Mouse (Mus musculus) forebrain, embryonic 16.5 days (tissue): ENCODE results near the gene Slc29a1. TPM values are rescaled to one million over a fixed set of nuclear protein-coding genes. Genes with fewer than 3 reads are reported as not detected.
"Not testable (repeated sequence)": the region's sequence is repeated elsewhere in the genome, so short reads cannot be mapped to it uniquely, and the experiment has no call there.

Source experiments
- ATAC-seq: fragments of 200-750 bp; cut with Nextera tagmentation; 2 replicates; pipeline ENCODE4 v1.8.0; 2017; ENCODE audit warnings: mild to moderate bottlenecking, moderate library complexity
- H3K27ac ChIP-seq: fragments of 300-500 bp; sonication (generic); 2 replicates; pipeline ENCODE4 v1.5.1; 2014; ENCODE audit warnings: low read length, control low read depth
- H3K27me3 ChIP-seq: fragments of 300-500 bp; sonication (generic); replicated peaks from 2 replicates; pipeline ENCODE4 v1.6.1; 2014; ENCODE audit warnings: low read length; ENCODE audit not compliant: control insufficient read depth, insufficient read depth
- H3K36me3 ChIP-seq: fragments of 300-500 bp; sonication (generic); 2 replicates; pipeline ENCODE4 v1.6.1; 2014; ENCODE audit not compliant: control insufficient read depth, insufficient read depth
- H3K4me1 ChIP-seq: fragments of 300-500 bp; sonication (generic); replicated peaks from 2 replicates; pipeline ENCODE4 v1.6.1; 2014; ENCODE audit warnings: low read length; ENCODE audit not compliant: control insufficient read depth, insufficient read depth
- H3K4me2 ChIP-seq: fragments of 300-500 bp; sonication (generic); 2 replicates; pipeline ENCODE4 v1.6.1; 2014; ENCODE audit warnings: mild to moderate bottlenecking, low read length, control low read depth
- H3K4me3 ChIP-seq: fragments of 300-500 bp; sonication (generic); replicated peaks from 2 replicates; pipeline ENCODE4 v1.5.1; 2014; ENCODE audit warnings: mild to moderate bottlenecking, low read length, control low read depth
- H3K9ac ChIP-seq: fragments of 300-500 bp; sonication (generic); replicated peaks from 2 replicates; pipeline ENCODE4 v1.6.1; 2014; ENCODE audit warnings: low read depth, low read length, control low read depth
- H3K9me3 ChIP-seq: fragments of 300-500 bp; sonication (generic); 2 replicates; pipeline ENCODE4 v1.6.1; 2016; ENCODE audit warnings: low read length; ENCODE audit not compliant: control insufficient read depth
- WGBS: fragments of 180-500 bp; shearing (Covaris S2); extraction: QIAGEN DNeasy Blood & Tissue Kit; methylation state at CpG from one replicate; pipeline ENCODE4 v1.1.7; 2014; 5-methylcytosine and 5-hydroxymethylcytosine counted together
- polyA plus RNA-seq: library from polyadenylated mRNA; unstranded; fragments of >200 nt; fragmentation: Nextera tagmentation; extraction: Ambion mirVana; gene quantifications from 2 replicates; pipeline ENCODE4 v1.2.1, GENCODE M21; 2015

Gene Slc29a1
- polyA plus RNA-seq, 1 experiment from 2014 or later: 79.7 TPM

GRCm38 (mm10) chr17:45629861-45630694, 30.7 kb upstream of the Slc29a1 start:
- H3K27me3 ChIP-seq: no peaks in the 10 kb centered on the region
- H3K36me3 ChIP-seq: no peaks in the 10 kb centered on the region
- peak overlapping the region; percentile 81 for H3K27ac ChIP-seq
- no peaks in the 10 kb centered on the region for H3K9me3 ChIP-seq
- H3K4me1 ChIP-seq: peaks cover 15% of the 10 kb centered on the region
- ATAC-seq: peak; percentile 83
- H3K4me3 ChIP-seq: peak overlapping the region; percentile 52
- 3% methylated on average over 34 of the region's 34 CpGs for WGBS
- H3K9ac ChIP-seq: peak overlapping the region; percentile 73
- H3K4me2 ChIP-seq: peak overlapping the region; percentile 62

GRCm38 (mm10) chr17:45628885-45629855, 29.8 kb upstream of the Slc29a1 start:
- Histone ChIP-seq H3K9ac (no peak overlapping the region), H3K4me3 (no peak overlapping the region; the same call in 1 of the 2 replicates)
- 0 out of 2 replicates have a peak, but pooled peaks have one; percentile 2 for ATAC-seq

GRCm38 (mm10) chr17:45628160-45628559, 28.8 kb upstream of the Slc29a1 start:
- Histone ChIP-seq H3K9ac (no peak overlapping the region), H3K27me3 (no peaks in the 10 kb centered on the region), H3K27ac (no peak overlapping the region), H3K36me3 (no peaks in the 10 kb centered on the region), H3K4me3 (no peak overlapping the region), H3K4me2 (no peak overlapping the region), H3K9me3 (no peaks in the 10 kb centered on the region), H3K4me1 (peaks cover 15% of the 10 kb centered on the region)
- ATAC-seq: no peak
- 18% methylated on average over 3 of the region's 3 CpGs for WGBS

More at GRCm38 (mm10) chr17:45628885-45629855, 29.8 kb upstream of the Slc29a1 start:
- peaks cover 15% of the 10 kb centered on the region for H3K4me1 ChIP-seq
- H3K4me2 ChIP-seq: peak overlapping the region; percentile 62
- H3K9me3 ChIP-seq: no peaks in the 10 kb centered on the region
- H3K36me3 ChIP-seq: no peaks in the 10 kb centered on the region
- no peak overlapping the region; the same call in 1 of the 2 replicates for H3K27ac ChIP-seq
- 68% methylated on average over 13 of the region's 13 CpGs for WGBS
- H3K27me3 ChIP-seq: no peaks in the 10 kb centered on the region

- Histone ChIP-seq H3K4me1 (peaks cover 15% of the 10 kb centered on the region), H3K4me3 (no peak overlapping the region)
- peak; percentile 24; the same call in 1 of the 2 replicates for ATAC-seq
Measured at GRCm38 (mm10) chr17:45626577-45627134, 27.2 kb upstream of the Slc29a1 start.

GRCm38 (mm10) chr17:45623425-45623824, 24.0 kb upstream of the Slc29a1 start:
- H3K4me3 ChIP-seq, H3K36me3 ChIP-seq, H3K9ac ChIP-seq, H3K9me3 ChIP-seq, H3K27me3 ChIP-seq, ATAC-seq, H3K4me2 ChIP-seq, H3K27ac ChIP-seq, H3K4me1 ChIP-seq: not testable (repeated sequence)
- WGBS: 90% methylated on average over 8 of the region's 8 CpGs

More at GRCm38 (mm10) chr17:45626577-45627134, 27.2 kb upstream of the Slc29a1 start:
- H3K4me2 ChIP-seq: peak overlapping the region; percentile 8; the same call in 1 of the 2 replicates
- H3K9ac ChIP-seq: no peak overlapping the region
- no peaks in the 10 kb centered on the region for H3K9me3 ChIP-seq
- H3K36me3 ChIP-seq: no peaks in the 10 kb centered on the region
- H3K27ac ChIP-seq: no peak overlapping the region
- 18% methylated on average over 15 of the region's 15 CpGs for WGBS
- H3K27me3 ChIP-seq: no peaks in the 10 kb centered on the region

GRCm38 (mm10) chr17:45619386-45620256, 20.2 kb upstream of the Slc29a1 start:
- H3K4me2 ChIP-seq: no peak overlapping the region
- no peak overlapping the region for H3K4me3 ChIP-seq
- no peak overlapping the region for H3K9ac ChIP-seq
- no peak overlapping the region for H3K27ac ChIP-seq
- H3K9me3 ChIP-seq: no peaks in the 10 kb centered on the region
- H3K4me1 ChIP-seq: no peaks in the 10 kb centered on the region
- WGBS: 42% methylated on average over 20 of the region's 20 CpGs
- no peak for ATAC-seq
- H3K27me3 ChIP-seq: no peaks in the 10 kb centered on the region
- no peaks in the 10 kb centered on the region for H3K36me3 ChIP-seq

- Histone ChIP-seq H3K27ac (no peak overlapping the region), H3K4me2 (no peak overlapping the region), H3K9ac (no peak overlapping the region), H3K9me3 (no peaks in the 10 kb centered on the region), H3K36me3 (no peaks in the 10 kb centered on the region), H3K4me3 (no peak overlapping the region), H3K27me3 (no peaks in the 10 kb centered on the region), H3K4me1 (no peaks in the 10 kb centered on the region)
- ATAC-seq: no peak
- 19% methylated on average over 8 of the region's 8 CpGs for WGBS
Measured at GRCm38 (mm10) chr17:45618941-45619385, 19.6 kb upstream of the Slc29a1 start.

- Histone ChIP-seq H3K27ac (no peak overlapping the region), H3K9me3 (no peaks in the 10 kb centered on the region), H3K9ac (no peak overlapping the region), H3K27me3 (no peaks in the 10 kb centered on the region), H3K4me2 (no peak overlapping the region), H3K4me3 (no peak overlapping the region), H3K36me3 (no peaks in the 10 kb centered on the region), H3K4me1 (no peaks in the 10 kb centered on the region)
- 91% methylated on average over 6 of the region's 6 CpGs for WGBS
- ATAC-seq: no peak
Measured at GRCm38 (mm10) chr17:45617655-45618054, 18.2 kb upstream of the Slc29a1 start.
